Mouse (Mus musculus) cerebellum, adult 11-12 months (tissue): ENCODE measurements at regions not wholly inside any gene's neighbourhood (a gene's known extent, or its start where the extent isn't known, plus 50 kb on each side); places are given as distances from the start of the nearest gene placed in this dataset.
A peak's percentile ranks its signal among the peaks of the same experiment; 100 is the strongest.

Source experiments
- DNase-seq: peaks from one replicate; pipeline ENCODE4 v3.0.0; 2022

GRCm38 (mm10) chr1:137617513-137617912 lies 558.0 kb downstream of the Ptprc start:
- peak; percentile 12 for DNase-seq

GRCm38 (mm10) chr1:137606716-137607115 lies 568.8 kb downstream of the Ptprc start:
- DNase-seq: no peak

GRCm38 (mm10) chr1:137605890-137606663 lies 569.4 kb downstream of the Ptprc start:
- no peak for DNase-seq

GRCm38 (mm10) chr1:137593732-137594131 lies 581.8 kb downstream of the Ptprc start:
- DNase-seq: no peak

GRCm38 (mm10) chr1:137591891-137592290 lies 583.6 kb downstream of the Ptprc start:
- DNase-seq: no peak

- DNase-seq: peak; percentile 72
Measured at GRCm38 (mm10) chr1:137591295-137591694, 584.2 kb downstream of the Ptprc start.

- DNase-seq: peak; percentile 81
Measured at GRCm38 (mm10) chr1:137588304-137589300, 586.9 kb downstream of the Ptprc start.

GRCm38 (mm10) chr1:137587481-137588228 lies 587.9 kb downstream of the Ptprc start:
- DNase-seq: peak; percentile 26

- DNase-seq: peak; percentile 29
Measured at GRCm38 (mm10) chr1:137584696-137585095, 590.8 kb downstream of the Ptprc start.

GRCm38 (mm10) chr1:137584104-137584675 lies 591.3 kb downstream of the Ptprc start:
- no peak for DNase-seq

- no peak for DNase-seq
Measured at GRCm38 (mm10) chr1:137577639-137578038, 597.9 kb downstream of the Ptprc start.

GRCm38 (mm10) chr1:137576174-137576573 lies 599.3 kb downstream of the Ptprc start:
- DNase-seq: no peak

- no peak for DNase-seq
Measured at GRCm38 (mm10) chr1:137575380-137575779, 600.1 kb downstream of the Ptprc start.

GRCm38 (mm10) chr1:137571905-137572865 lies 603.3 kb downstream of the Ptprc start:
- DNase-seq: no peak

- DNase-seq: no peak
Measured at GRCm38 (mm10) chr1:137571190-137571904, 604.2 kb downstream of the Ptprc start.

GRCm38 (mm10) chr1:137567526-137567925 lies 607.3 kb upstream of the Nr5a2 start:
- no peak for DNase-seq

GRCm38 (mm10) chr1:137565573-137566048 lies 605.4 kb upstream of the Nr5a2 start:
- DNase-seq: no peak

GRCm38 (mm10) chr1:137561686-137562085 lies 601.4 kb upstream of the Nr5a2 start:
- no peak for DNase-seq

GRCm38 (mm10) chr1:137560389-137561268 lies 600.4 kb upstream of the Nr5a2 start:
- no peak for DNase-seq
